Mouse (Mus musculus): Measurements from ENCODE around the gene Rrnad1.
A peak's percentile ranks its signal among the peaks of the same experiment; 100 is the strongest.

The Rrnad1 gene

DNA sequence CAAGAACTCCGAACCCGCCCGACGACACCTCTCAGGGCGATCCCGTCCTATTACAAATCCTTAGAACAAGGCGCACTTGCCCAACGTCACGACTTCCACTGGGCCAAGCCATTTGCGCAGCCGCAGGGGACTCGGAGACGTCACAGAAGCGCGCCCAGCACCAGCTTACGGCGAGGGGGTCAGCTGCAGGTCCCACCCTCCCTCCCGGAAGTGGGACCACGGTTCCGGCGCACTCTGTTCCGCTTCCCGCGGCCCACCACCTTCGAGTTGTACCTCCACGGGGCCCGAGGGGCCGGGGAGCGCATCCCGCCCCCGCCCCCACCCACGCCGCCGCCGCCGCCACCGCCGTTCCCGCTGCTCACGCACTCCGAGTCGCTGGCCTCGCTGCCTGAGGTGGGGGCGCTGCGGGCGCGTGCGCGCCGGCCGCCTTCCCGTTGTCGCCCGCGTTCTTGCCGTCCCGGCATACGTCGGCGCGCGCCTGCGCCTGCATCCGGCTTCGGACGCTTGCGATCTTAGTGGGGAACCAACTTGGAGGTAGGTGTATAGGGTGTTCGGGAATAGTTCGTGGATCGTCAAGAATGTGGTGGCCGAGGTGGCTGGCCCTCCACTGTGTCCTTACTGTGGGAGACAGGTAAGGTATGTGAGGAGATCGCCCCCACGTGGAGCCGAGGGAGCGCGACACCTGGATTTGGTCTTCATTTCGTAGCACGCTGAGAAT, at the start of gene Rrnad1, which contains the start of gene Isg20l2:
Gene Rrnad1 (minus strand): TSS at position 640 of the 718 bp plus-strand sequence.
Gene Isg20l2 (plus strand): TSS at position 237 of the 718 bp plus-strand sequence.
- peak; percentile 86 to 90 for DNase-seq (ENCODE audit: low spot score in 2 of 2)

DNA sequence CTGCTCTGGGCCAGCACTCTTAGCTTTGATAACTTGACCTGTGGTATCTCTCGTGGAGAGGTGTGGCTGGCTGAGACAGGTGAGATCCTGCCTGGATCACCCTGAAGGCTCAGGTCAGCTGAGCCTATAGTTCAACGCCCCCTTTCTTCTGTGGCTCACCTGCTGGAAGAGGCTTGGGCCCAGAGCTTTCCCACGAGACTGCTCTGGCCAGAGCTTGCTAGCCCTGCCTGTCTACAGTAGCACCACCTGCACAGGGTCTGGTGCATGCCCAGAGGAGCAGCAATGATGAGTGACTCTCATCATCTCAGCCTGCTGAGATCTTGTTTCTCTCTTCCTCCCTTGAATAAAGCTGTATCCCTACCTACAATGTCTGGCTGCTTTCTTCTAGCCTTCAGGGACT, 49.6 kb upstream of the Rrnad1 start:
- no peak for DNase-seq (ENCODE audit: low spot score in 2 of 2)

DNA sequence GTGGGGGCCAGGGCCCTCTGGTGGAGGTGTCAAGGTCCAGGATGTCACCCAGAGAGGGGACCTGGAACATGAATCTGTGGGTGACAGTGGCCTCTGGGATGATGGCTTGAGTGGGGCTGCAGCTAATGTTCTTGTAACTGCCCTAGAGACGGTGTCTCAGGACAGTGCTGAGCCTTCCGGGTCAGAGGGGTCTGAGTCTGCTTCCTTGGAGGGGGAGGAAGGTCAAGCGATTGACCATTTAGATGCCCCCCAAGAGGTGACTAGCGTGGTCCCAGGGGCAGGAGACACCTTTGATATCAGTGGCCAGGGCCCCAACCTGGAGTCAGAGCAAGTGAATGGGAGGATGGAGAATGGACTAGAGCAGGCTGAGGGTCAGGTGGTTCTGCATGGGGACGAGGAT, 49.0 kb upstream of the Rrnad1 start:
- DNase-seq (ENCODE audit: low spot score in 2 of 2): no peak

DNA sequence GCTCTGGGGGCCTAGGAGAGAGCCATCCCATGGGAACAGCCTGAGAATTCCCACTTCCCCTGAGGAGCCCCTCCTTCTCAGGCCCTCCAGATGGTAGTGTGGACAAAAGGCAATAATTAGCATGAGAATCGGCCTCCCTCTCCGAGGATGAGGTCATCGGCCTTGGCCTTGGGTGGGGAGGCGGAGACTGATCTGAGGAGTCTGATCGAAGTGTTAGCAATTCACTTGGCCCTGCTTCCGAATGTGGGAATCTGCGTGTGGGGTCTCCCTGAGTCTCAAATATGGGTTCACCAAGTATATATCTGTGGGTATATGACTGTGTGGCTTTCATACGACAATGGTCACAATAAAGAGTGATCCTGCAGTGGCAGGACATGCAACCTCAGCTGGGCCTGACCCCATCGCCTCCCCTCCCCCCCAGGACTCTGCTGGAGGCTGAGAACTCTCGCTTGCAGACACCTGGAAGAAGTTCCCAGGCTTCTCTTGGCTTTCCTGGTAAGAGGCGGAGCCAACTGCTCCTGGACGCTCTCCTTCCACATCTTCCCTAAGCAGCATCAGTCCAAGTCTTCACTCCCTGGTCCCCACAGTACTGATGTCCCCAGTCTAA, 44.0 kb upstream of the Rrnad1 start:
- no peak for DNase-seq (ENCODE audit: low spot score in 2 of 2)

DNA sequence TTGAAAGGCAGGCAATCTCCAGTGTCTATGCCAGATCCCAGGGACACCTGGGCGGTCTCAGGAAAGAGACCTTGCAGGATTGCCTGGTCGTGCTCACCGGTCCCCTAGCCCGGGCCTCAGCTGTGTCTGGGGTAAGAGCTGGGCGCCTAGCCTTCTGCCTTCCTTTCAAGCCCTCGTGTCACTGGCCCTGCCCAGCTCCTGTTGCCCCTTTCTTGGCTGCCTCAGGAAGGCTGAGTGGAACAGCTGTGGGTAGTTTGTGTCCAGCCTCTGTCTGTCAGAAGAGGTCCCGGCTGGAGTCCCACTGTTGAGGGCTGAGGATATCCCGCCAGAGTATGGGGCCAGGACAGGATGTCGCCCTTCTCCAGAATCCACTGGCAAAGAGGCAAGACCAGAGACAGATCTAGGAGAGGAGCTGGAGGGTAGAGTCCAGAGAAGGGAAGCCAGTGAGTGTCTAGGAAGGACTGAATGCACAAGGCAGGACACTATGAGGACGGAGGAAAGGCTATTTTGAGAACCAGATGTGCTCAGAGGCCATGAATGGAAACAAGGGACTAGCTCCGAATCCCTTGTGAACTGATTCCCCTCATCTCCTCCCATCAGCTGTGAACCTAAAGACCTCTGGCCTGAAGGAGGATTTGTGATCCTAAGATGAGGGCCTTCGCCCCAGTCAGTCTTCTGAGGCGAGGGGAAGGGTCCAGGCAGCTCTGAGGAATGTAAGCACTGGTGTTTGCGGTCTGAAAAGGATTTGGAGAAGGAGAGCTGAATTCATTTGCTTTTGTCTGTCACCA, 43.3 kb upstream of the Rrnad1 start:
- DNase-seq (ENCODE audit: low spot score in 2 of 2): no peak

DNA sequence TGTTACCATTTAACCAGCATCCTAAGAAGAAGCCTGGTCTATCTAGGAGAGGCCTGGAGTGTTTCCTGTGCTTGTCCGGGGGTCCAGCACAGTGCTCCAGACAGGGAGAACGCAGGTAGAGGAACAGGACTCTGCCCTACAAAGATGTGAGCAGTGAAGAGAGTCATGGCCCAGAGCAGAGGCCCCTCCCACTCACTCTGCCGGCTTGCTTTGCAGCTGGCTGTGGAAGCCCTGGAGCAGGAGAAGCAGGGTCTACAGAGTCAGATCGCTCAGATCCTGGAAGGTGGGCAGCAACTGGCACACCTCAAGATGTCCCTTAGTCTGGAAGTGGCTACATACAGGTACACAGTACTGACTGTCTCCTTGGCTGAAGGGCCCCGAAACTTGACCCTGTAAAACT, 42.3 kb upstream of the Rrnad1 start:
- no peak for DNase-seq (ENCODE audit: low spot score in 2 of 2)

DNA sequence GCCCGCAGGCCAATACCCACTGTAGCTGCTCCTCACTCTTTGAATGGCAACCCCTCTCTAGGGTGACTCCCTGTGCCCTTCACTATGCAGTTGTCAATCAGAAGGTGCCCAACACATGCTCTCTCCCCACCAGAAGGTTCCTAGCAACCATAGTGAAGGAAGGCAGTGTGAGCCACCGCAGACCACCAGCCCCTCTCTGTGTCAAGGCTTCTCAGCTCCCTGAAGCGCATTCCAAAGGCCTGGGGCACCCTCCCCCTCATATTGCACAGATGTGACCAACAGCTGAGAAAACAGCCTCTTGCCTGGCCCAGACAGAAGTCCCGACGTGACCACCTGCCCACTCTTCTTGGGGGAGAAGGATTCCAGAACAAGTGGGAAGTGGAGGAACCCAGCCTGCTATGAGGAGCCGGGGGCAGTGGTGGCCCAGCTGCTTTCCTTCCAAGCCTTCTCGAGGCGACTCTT, 41.7 kb upstream of the Rrnad1 start:
- DNase-seq (ENCODE audit: low spot score in 2 of 2): no peak

DNA sequence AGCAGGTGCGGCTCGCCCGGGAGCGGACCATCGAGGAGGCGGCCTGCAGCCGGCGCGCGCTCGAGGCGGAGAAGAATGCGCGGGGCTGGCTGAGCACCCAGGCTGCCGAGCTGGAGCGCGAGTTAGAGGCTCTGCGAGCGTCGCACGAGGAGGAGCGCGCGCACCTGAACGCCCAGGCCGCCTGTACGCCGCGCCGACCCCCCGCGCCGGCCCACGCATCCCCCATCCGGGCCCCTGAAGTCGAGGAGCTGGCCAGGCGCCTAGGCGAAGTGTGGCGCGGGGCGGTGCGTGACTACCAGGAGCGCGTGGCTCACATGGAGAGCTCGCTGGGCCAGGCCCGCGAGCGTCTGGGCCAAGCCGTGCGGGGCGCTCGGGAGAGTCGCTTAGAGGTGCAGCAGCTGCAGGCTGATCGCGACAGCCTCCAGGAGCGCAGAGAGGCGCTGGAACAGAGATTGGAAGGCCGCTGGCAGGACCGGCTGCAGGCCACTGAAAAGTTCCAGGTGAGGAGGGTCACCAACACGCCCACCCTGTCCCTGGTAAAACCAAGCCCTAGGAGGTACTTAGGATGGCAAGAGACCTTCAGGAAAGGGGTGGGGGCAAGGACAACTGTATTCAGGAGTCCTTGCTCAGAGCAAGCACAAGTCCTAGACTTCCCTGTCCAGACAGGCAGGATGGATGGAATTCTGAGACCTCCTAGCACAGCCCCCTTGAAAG, 41.1 kb upstream of the Rrnad1 start:
- DNase-seq (ENCODE audit: low spot score in 2 of 2): no peak

DNA sequence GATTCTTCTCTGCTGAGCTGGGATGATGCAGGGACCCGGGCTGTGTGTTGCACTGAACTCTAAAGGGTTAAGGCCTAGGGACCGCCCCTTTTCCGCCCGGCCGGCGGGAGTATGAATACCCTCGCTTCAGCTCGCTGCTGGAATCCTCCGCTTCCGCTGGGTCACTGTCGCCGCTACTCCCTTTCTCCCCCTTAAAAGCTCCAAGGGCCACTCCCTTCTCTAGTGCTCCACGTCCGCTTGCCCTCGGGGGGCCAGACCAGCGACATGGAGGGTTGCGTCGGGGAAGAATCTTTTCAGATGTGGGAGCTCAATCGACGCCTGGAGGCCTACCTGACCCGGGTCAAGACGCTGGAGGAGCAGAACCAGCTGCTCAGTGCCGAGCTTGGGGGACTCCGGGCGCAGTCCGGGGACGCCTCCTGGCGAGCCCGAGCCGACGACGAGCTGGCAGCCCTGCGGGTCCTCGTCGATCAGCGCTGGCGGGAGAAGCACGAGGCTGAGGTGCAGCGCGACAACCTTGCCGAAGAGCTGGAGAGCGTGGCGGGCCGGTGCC, 40.5 kb upstream of the Rrnad1 start, which contains the start of gene Nes:
Gene Nes (plus strand): TSS at position 140 of the 550 bp plus-strand sequence.
- no peak for DNase-seq (ENCODE audit: low spot score in 2 of 2)

DNA sequence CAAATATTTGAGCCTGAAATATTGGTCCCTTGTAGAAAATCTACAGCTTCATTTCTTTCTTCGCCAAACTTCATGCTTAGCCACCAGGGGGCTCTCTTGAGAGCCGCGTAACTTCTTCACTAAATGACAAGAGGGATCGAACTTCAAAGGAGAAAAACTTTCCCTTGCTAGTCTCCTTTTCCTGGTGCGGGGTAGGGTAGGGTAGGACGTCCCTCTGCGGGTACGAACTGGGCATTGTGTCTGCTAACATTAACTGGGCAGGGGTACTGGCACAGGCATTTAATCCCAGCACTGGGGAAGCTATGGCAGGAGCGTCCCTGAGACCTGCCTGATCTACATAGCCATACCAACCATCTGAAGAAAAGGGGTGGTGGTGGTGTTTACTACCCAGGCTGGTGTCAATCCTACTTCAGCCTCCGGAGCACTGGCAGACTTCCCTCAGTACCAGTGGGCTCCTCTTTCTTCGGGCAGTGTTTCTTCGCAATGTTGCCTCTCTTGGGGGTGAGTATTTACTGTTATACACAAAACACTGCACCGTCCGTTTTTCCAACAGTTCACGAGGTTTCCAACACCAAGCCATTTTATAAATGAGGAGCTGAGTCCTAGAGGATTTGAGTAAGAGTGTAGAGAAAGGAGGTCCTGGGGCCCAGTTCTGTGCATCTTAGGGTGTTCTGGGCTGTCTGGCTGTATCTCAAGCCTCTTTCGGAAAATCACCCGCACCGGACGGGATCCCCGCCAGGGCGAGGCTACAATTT, 39.8 kb upstream of the Rrnad1 start:
- no peak for DNase-seq (ENCODE audit: low spot score in 2 of 2)

DNA sequence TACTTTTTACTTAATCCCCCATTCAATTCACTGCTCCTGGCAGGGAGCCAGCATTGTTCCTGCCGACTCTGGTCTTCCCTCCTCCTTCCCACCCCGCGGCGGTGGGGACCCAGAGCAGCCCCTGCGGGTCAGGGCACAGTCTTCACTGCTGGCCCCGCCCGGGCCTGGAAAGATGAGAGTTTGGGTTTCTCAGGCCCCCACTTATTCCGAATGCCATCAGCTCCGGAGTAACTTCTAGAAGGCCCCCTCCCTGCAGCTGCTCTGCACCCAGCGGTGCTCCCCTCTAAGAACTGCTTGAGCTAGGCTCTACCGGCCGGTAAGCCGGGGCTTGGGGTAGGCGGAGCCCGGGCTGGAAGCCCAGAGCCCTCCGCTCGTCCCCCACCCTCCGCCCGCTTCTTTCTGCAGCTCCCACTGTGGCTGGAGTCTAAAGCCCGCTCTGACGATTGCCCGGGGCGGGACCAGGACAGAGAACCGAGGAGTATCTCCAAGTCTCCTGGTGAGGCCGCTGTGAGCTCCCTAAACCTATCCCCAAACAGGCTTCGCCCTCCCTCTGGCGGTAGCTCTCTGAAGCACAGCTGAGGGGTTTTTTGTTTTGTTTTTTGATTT, 30.2 kb upstream of the Rrnad1 start:
- DNase-seq (ENCODE audit: low spot score in 2 of 2): peak; percentile 21 to 41

DNA sequence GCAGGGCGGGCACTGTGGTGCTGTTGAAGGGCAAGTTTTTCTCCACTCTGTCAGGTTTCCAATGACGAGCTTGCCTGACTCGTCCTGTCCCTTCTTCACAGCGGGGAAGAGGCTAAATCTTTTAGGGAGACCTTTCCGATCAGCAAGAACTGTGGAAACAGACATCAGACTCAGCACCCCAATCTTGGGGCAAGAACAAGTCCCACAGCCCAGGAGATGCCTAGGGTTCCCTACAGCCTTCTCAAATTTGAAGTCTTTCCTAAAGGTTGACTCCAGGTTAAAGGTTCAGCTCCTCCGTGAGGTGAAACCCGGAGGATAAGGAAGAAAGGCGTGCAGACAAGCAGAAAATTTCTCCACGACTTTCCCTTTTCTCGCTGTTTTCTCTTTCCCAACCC, 29.7 kb upstream of the Rrnad1 start:
- DNase-seq (ENCODE audit: low spot score in 2 of 2): no peak

DNA sequence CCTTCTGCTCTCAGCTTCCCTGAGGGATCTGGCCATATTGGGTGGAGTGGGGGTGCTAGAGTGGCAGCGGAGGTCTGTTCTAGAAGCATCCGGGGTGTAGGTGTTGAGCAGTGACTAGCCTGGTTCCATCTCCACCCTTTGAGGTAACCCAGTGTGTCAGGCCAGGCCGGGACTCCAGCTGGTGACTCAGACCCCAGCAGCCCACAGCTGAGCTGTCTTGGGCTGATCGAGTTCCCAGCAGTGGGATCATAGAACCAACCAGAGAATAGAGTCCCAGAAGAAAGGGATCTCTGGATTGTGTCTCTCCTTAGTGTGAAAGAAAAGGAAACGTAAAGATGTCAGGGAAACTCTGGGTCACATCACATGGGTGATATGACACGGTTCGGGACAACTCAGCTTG, 28.9 kb upstream of the Rrnad1 start:
- no peak for DNase-seq (ENCODE audit: low spot score in 2 of 2)

DNA sequence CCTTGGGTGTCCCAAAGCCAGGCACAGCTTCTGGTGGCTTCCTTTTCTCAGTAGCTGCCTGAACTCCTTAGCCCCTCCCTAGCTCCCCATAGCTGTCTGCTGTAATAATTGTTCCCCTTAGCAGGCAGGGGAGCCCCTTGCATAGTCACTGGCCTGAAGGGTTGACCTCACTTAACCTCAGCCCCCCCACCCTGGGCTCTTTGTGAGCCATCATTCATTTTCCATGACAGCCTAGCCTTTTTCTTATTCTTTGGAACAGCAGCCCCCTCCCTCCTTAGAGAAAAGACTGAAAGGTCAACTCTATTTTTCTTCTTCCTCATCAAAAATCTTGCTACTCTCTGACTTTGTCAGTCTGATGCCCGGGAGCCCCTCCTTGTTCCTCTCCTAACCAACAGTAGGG, 28.4 kb upstream of the Rrnad1 start:
- no peak for DNase-seq (ENCODE audit: low spot score in 2 of 2)

DNA sequence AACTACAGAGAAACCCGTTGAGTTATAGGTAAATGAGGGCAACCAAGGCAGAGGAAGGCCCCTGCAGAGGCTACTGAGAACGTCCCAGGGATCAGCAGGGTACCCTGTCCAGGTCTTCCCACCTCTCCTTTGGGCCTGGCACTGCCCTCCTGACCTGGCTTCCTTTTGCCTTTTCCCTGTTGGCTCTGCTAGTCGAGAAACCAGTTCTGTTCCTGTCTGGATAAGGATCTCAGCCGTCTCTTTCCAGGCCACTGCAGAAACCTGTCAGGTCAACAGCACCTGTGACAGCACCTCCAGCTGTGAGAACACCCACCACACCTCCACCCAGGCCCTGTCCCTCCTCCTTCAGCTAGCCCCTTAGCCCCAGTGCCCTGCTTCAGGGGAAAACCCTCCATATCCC, 28.0 kb upstream of the Rrnad1 start:
- no peak for DNase-seq (ENCODE audit: low spot score in 2 of 2)

DNA sequence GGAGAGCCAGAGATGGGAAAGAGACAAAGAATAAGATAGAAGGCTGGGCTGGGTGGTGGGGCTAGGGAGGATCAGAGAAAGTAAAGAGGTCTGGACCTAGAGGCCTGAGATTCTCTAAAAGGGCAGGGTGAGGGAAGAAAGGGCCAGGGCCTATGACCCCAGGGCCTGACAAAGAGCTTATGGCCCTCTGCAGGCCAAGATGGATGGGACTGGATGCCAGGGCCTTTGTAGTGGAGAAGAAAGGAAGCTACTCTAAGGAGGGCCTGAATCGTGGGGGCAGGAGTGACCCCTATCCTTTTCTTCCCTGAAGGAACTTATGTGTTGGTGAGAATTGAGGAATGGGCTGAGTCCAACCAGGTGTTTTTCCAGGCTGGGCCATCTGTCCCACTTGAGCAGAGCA, 27.5 kb upstream of the Rrnad1 start:
- DNase-seq (ENCODE audit: low spot score in 2 of 2): no peak

DNA sequence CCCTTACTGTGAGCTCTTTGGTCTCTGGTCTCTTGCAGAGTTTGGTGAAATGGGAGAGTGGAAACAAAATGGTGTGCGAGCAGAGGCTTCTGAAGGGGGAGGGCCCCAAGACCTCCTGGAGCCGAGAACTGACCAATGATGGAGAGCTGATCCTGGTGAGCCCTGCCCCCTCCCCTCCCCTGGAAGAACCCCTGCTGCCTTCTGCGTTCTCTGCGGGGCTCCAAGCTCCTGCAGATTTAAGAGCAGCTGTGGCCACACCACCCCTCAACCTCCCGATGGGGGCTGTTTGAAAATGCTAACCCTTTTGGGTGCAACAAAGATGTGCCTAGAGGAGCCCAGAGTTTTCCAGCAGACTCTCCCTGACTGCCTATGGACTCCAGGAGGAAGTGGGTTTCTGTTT, 21.9 kb upstream of the Rrnad1 start:
- DNase-seq (ENCODE audit: low spot score in 2 of 2): no peak

DNA sequence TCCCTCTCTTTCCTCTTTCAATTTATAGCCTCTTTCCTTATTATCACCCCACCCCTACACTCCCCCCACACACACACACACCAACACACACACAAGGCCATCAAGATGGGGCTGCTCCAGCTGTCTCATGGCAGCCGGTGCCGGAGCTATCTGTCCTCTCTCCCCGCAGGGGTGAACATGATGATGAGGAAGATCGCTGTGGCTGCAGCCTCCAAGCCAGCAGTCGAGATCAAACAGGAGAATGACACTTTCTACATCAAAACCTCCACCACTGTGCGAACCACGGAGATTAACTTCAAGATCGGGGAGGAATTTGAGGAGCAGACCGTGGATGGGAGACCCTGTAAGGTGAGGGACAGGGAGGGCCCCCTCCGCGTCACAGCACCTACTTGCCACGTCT, 21.4 kb upstream of the Rrnad1 start:
- no peak for DNase-seq (ENCODE audit: low spot score in 2 of 2)

DNA sequence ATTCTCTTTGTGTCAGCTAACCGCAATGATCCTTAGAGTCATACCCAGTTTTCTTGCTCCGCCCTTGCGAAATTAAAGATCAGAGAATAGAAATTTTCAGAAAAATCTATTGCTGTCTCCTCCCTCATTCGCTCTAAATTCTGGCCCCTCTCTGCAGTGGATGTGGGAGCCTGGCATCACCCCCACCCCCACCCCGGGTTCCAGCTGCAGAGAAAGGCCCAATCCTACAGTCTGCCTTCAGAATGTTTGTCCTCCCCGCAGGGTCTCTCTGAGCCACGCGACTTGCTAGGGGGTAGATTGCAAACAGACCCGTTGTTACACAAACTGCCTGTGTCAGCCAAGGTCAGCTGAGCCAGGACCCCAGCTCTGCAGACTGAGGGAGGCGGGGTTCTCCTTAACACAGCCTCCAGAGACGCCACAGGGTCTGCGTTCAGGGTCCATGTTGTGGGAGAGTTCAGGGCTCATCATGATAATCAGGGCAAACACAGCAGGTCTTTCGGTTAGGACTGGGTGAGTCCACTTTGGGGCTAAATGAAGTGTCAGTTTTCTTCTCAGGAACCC, 19.5 kb upstream of the Rrnad1 start:
- no peak for DNase-seq (ENCODE audit: low spot score in 2 of 2)

DNA sequence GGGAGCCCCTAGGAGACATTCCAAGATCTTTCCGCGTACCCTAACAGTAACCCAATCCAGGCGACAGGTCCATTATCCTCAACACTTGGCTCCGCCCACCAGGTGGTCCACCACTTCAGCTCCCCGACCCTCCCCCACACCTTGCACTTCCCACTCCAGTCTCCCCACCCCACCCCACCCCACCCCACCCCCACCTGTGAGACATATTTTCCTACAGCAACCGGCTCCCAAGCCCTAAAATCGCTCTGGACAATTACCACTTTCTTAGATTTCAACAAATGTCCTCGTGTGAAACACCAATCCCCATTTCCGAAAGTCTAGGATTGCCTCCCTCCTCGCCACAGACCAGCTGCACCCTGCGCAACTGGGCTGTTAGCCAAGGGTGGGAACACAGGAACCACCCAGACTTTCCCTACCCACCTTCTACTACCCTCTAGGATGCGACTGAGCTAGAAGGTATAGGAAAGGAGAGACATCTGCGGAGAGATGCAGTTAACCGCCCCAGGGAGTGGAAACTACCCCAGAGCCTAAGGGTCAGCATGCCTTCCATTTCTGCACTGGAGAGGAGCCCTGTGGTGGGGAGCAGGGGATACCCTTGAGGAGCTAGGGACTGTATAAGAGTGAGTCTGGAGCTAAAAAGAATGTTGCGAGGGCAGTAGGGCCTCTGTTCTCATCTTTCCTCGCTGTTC, 18.9 kb upstream of the Rrnad1 start:
- DNase-seq (ENCODE audit: low spot score in 2 of 2): no peak
